Mouse (Mus musculus): ENCODE measurements at regions not wholly inside any gene's neighbourhood (a gene's known extent, or its start where the extent isn't known, plus 50 kb on each side); places are given as distances from the start of the nearest gene placed in this dataset.
"Not testable (repeated sequence)": the region's sequence is repeated elsewhere in the genome, so short reads cannot be mapped to it uniquely, and the experiment has no call there.

GRCm38 (mm10) chr10:117450240-117450569, 70.4 kb upstream of the Cpsf6 start:
- no peak for DNase-seq (ENCODE audit: low read depth, low spot score)

DNA sequence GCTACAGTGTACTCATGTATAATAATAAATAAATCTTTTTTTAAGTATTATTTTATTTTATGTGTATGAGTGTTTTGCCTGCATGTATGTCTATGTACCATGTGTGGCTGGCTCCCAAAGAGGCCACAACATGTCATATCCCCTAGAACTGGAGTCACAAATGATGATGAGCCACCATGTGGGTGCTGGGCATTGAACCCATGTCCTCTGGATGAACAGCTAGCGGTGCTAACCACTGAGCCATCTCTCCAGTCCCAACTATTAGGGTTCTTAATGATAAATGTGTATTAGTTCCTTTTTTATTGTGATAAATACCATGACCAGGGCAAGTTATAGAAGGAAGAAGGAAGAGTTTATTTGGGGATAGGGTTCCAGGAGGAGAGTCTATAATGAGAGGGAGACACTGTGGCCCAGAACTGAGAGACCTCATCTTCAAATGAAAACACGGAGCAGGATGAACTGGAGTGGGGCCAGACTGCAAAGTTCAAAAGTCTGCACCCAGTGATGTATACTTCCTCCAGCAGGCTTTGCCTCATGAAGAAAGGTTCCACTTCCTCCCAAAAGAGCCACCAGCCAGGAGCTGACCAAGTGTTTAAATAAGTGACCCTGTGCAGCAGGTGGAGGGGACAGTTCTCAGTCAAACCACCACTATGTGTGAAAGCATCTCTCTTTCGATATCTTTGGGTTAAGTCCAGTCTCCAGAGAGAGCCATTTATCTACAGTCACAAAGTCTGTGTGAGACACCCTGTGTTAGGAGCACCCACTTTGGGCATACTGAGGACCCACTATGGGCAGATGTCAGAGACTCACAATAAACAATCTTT, 69.8 kb upstream of the Cpsf6 start:
- no peak for DNase-seq (ENCODE audit: low read depth, low spot score)

- DNase-seq (ENCODE audit: low read depth, low spot score) = not testable (repeated sequence)
Measured at GRCm38 (mm10) chr10:117448783-117449182, 69.0 kb upstream of the Cpsf6 start.

DNA sequence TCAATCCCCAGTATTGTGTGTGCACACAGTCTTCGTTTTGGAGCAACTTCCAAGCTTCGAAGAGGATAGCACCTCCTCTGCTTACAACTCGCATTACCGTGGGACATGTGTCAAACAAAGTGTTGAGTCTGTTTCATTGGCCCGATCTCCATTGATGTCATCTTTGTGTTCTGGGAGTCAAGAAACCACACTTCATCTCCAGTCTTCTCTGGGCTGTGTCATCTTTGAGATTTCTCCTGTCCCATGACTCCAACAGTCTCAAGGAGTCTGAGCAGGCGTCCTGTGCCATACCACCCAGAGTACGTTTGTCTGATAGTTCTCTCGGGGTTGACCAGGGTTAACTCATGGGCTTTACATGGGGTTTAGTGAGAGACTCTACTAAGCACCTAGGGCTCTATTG, 67.8 kb upstream of the Cpsf6 start:
- DNase-seq (ENCODE audit: low read depth, low spot score) = no peak

DNA sequence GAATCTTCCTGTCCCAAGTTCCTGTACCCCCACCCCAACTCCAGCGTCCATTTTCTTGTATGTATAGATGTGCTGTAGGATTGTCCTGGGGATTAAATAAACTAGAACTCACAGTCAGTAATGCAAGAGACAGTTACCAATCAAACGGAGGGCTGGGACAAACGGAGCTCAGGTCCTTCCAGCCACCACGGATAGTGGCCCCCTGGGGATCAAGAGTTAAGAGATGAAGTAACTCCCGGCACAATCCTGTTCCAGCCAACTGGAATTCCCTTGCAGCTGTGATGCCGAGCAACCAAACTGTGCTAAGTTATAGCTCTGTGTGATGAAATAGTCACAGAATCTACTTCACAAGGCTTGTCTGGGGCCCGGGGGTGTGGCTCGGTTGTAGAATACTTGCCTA, 67.4 kb upstream of the Cpsf6 start:
- DNase-seq (ENCODE audit: low read depth, low spot score) = no peak

- DNase-seq (ENCODE audit: low read depth, low spot score) = no peak
Measured at GRCm38 (mm10) chr10:117446776-117447175, 67.0 kb upstream of the Cpsf6 start.

GRCm38 (mm10) chr10:117445801-117446490, 66.1 kb upstream of the Cpsf6 start:
- DNase-seq (ENCODE audit: low read depth, low spot score) = no peak

GRCm38 (mm10) chr10:117445181-117445790, 65.5 kb upstream of the Cpsf6 start:
- no peak for DNase-seq (ENCODE audit: low read depth, low spot score)

- DNase-seq (ENCODE audit: low read depth, low spot score) = no peak
Measured at GRCm38 (mm10) chr10:117444761-117445160, 64.9 kb upstream of the Cpsf6 start.

DNA sequence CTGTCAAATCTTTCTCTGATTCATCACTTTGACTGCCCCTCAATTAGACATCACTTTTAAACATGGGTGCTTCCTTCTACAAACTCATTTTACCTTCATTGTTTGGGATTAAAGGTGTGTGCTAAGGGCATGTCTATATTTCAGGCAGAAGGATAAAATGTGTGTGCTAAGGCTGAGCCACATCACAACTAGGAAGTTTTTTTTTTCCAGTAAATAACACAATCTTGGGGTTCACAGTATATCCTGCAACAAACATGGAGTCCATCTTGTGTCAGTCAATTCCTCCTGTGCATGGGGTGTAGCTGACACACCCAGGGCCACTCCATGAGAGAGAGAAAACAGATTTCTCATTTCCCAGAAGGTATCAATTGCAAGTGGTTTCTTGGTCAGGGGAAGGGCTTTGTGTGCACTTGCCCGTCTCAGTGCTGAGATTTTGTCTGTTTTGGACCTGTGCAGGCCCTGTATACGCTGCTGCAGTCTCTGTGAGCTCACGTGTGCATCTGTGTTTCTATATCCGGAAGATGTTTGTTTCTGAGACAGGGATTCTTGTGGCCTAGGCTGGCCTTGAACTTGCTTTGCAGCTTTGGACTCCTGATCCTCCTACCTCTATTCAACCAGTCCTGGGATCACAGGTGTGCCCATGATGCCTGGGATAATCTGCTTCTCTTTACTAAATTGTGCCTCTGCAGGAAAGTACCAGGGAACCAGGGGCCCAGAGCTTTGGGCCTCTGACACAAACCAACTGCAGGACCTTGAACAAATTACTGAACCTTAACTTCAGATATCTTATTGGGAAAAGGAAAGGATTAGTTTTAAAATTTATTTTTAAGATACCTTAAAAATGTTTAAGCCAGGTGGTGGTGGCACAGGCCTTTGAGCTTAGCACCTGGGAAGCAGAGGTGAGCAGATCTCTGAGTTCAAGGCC, 63.9 kb upstream of the Cpsf6 start:
- no peak for DNase-seq (ENCODE audit: low read depth, low spot score)

DNA sequence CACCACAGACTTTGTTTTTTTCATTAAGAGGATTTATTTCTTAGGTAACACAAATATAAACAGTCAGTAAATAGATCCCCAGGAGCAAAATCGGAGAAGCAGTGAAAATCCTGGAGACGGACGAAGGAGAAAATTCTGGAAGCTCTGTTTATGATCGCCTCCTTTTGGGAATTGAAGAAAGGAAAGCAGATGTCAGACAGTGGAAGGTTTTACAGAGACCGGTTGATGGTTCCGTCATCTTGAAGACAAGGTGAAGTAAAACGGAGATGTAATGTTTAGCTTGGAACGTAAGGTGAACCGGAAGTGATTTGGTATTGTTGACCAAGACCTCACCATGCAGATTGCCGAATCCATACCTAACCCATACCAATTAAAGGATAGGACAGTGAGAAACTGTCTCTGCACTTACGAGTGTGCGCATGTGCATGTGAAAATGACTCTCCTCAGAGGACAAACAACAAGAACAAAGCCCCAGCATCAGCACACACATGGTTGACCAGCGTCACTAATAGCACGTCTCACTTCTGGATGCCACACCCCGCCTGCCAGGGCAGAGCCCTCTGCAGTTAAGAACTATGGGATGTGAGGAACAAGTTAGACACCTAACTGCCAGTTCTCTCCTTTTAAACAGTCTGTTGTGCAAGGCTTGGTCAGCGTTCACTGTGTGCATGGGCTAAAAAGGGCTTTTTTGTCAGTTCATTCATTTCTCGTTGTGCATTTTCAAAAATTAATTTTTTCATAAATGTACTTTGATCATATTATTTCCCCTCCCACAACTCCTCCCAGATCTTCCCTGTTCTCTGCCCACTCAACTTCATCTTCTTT, 62.4 kb upstream of the Cpsf6 start:
- no peak for DNase-seq (ENCODE audit: low read depth, low spot score)

GRCm38 (mm10) chr10:117441121-117441978, 61.5 kb upstream of the Cpsf6 start:
- DNase-seq (ENCODE audit: low read depth, low spot score) = no peak

DNA sequence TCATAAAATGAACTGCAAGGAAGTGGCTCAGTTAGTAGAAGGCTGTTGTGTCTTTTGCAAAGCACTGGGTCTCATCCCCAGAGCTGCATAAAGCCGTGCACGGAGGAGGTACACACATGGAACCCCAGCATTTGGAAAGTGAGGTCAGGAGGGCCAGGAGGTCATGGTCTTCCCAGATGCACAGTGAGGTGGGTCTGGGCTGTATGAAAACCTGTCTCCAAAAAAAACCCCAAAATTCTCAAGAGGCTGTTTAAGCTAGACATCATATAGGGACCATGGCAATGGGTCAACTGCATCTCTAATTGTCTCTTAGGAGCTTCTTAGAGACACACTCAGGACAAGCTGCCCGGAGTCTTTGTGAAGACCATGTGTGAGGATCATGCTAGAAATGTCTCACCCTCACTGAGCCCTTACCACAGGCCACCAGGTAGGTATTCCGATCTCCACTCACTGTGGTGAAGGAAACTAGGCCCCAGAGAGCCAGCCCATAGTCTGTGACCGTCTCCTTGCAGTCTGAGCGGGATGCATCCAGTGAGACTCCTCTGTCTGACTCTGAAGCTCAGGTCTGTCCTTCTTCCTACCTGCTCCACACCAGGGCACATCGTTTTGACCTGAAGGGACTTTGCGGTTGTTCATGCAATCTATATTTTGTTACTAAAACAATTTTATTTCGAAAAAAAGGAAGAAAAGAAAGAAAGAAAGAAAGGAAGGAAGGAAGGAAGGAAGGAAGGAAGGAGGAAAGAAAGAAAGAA, 60.6 kb upstream of the Cpsf6 start:
- DNase-seq (ENCODE audit: low read depth, low spot score) = no peak

DNA sequence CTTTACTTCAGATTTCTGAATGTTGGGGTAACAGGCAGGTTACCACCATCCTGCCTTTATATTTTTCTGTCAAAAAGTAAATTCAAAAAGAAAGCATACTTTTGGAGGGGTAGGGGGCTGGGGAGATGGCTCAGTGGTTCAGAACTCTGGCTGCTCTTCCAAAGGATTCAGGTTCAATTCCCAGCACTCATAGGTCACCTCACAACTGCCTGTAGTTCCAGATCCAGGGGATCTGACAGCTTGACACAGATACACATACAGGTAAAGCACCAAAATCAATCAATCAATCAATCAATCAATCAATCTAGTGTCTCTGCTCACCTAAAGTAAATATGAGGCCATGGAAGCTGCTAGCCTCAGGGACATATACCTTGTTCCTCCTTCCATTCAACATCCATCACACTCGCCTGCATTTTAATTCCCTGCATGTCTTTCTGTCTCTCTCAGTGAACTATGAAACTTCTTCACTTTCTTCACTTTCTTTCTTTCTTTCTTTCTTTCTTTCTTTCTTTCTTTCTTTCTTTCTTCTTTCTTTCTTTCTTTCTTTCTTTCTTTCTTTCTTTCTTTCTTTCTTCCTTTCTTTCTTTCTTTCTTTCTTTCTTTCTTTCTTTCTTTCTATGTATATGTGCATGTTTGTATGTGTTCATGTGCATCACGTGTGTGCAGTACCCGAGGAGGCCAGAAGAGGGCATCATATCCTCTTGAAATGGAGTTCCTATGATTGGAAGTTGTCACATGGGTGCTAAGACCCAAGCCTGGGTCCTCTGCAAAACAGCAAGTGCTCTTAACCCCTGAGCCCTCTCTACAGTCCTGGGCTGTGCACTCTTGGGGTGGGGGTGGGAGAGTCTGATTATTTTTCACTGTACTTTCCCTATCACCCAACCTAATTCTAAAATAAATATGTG, 59.6 kb upstream of the Cpsf6 start:
- no peak for DNase-seq (ENCODE audit: low read depth, low spot score)

DNA sequence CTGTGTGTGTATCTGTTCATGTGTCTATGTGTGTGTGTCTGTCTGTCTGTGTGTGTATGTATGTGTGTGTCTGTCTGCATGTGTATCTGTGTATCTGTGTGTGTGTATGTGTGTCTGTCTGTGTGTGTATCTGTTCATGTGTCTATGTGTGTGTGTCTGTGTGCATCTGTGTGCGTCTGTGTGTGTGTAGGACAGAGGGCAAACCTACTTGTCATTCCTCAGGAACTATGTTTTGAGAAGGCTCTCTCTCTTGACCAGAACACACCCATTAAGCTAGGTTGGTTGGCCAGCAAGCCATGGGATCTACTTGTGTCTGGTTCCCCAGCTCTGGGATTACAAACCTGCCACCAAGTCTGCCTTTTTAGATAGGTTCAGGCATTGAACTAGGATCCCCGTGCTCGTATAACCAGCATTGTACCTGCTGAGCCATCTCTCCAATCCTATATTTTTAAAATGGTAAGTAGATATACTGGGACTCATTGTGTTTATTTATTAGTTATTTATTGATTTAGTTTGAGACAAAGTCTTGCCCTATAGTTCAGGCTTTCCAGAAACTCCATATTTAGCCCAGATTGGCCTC, 58.9 kb upstream of the Cpsf6 start:
- no peak for DNase-seq (ENCODE audit: low read depth, low spot score)

- no peak for DNase-seq (ENCODE audit: low read depth, low spot score)
Measured at GRCm38 (mm10) chr10:117437970-117438369, 58.2 kb upstream of the Cpsf6 start.

DNA sequence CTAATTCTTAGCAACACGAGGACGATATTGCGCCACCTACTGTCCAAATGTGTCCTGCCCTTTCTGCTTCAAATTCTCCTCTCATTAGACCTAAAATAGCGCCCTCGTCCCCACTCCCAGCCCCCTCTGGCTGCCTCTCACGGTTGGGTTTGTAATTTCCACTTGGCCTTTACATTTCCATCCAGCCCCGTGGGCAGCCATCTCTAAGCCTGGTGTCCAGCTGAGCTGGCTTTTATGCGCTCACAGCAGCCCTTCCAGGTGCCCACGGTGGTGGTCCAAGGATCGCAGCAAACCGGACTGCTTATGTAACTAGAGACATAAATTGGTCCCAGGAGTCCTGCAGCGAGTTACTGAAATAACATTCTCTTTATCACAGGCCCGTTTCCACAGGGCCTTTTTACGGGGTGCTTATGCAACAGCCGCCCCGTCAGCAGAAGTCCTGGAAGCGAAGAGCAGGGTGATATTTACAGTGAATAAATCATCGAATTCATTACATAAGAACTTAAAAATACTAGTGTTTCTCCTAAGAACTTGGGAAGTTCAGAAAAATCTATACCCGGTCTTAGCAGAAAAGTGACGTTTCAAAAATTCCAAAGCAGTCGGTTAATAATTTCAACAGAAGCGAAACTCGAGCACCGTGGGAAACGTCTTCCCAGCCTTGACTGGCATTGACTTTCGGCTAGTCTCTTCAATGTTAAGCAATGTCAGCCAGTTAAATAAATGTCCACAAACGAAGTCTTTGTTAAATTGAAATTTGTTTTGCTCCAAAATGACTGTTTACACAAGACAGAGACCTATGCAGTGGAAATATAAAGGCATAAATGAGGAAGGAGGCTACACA, 57.3 kb upstream of the Cpsf6 start:
- peak; percentile 53 for DNase-seq (ENCODE audit: low read depth, low spot score)
